Mouse (Mus musculus): ENCODE measurements around the gene Plgrkt. TPM values are rescaled to one million over a fixed set of nuclear protein-coding genes. Genes with fewer than 3 reads are reported as not detected.

Gene Plgrkt
- polyA plus RNA-seq, 1 experiment from 2014 or later: 28.9 TPM

DNA sequence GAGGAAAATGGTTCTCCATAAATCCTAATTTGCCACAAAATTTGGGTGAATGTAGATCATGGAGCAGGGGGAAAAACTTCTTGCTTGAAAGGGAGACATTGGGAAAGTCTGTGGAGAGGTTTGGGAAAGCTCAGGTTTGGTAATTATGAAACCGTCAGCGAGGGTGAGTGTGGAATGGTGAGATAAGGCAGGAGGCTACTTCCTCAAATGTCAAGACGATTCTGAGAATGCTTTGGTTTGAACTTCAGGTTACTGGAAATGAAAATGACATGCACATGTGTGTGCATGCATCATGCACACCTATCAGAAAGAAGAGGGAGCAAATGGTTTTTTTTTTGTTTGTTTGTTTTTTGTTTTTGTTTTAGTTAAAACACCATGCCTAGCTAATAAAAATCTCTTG is 33.3 kb upstream of the Plgrkt start:
- no peak for ATAC-seq (ENCODE audit: insufficient read depth)
- Histone ChIP-seq H3K4me1 (replicated peaks) (peaks cover 4% of the 10 kb centered on the region; the same call in 1 of the 2 replicates), H3K36me3 (replicated peaks) (no peaks in the 10 kb centered on the region), H3K9ac (no peak overlapping the region), H3K4me2 (no peak overlapping the region), H3K9me3 (replicated peaks) (no peaks in the 10 kb centered on the region), H3K4me3 (replicated peaks) (no peak overlapping the region), H3K27me3 (no peaks in the 10 kb centered on the region), H3K27ac (replicated peaks) (no peak overlapping the region)
- WGBS (ENCODE audit: insufficient replicate concordance): 15% methylated on average over 3 of the region's 3 CpGs

DNA sequence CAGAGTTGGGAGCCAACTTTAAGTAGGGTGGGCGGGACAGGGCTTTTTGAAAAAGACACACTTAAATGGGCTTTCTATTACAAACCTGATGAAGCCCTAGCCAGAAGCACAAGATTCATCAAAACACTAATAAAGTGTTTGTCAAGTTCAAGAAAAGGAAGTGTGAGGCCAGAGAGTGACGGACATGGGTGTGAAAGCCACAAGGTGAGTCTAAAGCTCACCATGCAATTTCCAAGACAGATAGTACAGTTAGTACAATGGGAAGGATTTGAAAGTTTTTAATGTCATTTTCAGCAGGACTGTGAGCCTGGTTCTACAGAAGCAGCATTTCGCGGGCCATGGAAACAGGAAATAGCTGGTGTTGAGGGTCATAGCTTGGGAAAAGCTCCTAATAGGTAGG is 32.6 kb upstream of the Plgrkt start:
- H3K4me2 ChIP-seq: no peak overlapping the region

DNA sequence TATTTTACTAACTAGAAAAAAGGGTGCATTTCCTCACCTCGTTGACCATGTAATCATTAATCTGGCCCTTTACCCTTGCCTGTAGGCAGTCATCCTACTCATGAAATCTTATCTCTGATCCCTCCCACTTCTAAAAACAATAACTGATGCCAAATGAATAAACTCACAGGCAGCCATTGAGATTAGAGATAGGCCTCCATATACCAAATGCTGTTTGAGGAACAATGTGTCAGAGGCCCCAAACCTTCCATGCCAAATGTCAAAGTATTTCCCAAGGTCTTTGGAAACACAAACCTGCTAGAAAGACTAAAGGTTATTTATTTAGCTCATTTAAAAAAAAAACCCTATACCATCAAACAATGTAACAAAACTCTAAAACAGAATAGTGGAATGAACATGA is 29.2 kb upstream of the Plgrkt start:
- Histone ChIP-seq H3K4me2 (no peak overlapping the region), H3K4me1 (replicated peaks) (peaks cover 4% of the 10 kb centered on the region; the same call in 1 of the 2 replicates), H3K4me3 (replicated peaks) (no peak overlapping the region), H3K27me3 (no peaks in the 10 kb centered on the region), H3K27ac (replicated peaks) (no peak overlapping the region), H3K9ac (no peak overlapping the region), H3K9me3 (replicated peaks) (no peaks in the 10 kb centered on the region), H3K36me3 (replicated peaks) (no peaks in the 10 kb centered on the region)
- 33% methylated on average over 1 of the region's 1 CpGs for WGBS (ENCODE audit: insufficient replicate concordance)
- no peak for ATAC-seq (ENCODE audit: insufficient read depth)

More for the DNA sequence above, 32.6 kb upstream of the Plgrkt start:
- H3K9ac ChIP-seq: no peak overlapping the region
- no peak for ATAC-seq (ENCODE audit: insufficient read depth)
- H3K36me3 ChIP-seq (replicated peaks): no peaks in the 10 kb centered on the region
- WGBS (ENCODE audit: insufficient replicate concordance): 41% methylated on average over 4 of the region's 4 CpGs
- no peaks in the 10 kb centered on the region for H3K27me3 ChIP-seq
- no peak overlapping the region for H3K27ac ChIP-seq (replicated peaks)
- no peak overlapping the region for H3K4me3 ChIP-seq (replicated peaks)
- H3K9me3 ChIP-seq (replicated peaks): no peaks in the 10 kb centered on the region
- H3K4me1 ChIP-seq (replicated peaks): peaks cover 4% of the 10 kb centered on the region; the same call in 1 of the 2 replicates

DNA sequence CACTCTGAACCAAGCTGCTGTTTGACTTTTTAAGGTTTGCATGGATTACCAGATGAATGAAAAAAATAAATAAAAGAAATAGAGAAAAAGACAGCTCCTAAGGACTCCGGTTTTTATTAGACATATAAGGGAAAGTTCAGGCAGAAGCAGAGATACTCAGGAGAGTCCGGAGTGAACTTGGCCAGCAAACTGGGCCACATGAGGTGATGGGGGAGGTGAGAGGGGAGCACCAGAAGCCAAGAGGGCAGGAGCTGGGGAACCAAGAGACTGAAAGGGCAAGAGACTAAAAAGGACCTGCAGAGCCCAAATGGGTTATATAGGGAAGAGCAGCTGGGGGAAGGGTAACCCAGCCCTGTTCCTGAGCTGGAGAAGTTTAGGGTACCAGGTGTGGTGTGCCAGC is 27.5 kb upstream of the Plgrkt start:
- no peak overlapping the region for H3K27ac ChIP-seq (replicated peaks)
- H3K4me2 ChIP-seq: no peak overlapping the region
- H3K9ac ChIP-seq: no peak overlapping the region
- H3K4me3 ChIP-seq (replicated peaks): no peak overlapping the region
- no peaks in the 10 kb centered on the region for H3K36me3 ChIP-seq (replicated peaks)
- no peaks in the 10 kb centered on the region for H3K9me3 ChIP-seq (replicated peaks)
- 0 out of 2 replicates have a peak, but pooled peaks cover 4% of the 10 kb centered on the region for H3K4me1 ChIP-seq (replicated peaks)
- 70% methylated on average over 2 of the region's 2 CpGs for whole genome bisulfite sequencing (ENCODE audit: insufficient replicate concordance)
- no peaks in the 10 kb centered on the region for H3K27me3 ChIP-seq
- no peak for ATAC-seq (ENCODE audit: insufficient read depth)

DNA sequence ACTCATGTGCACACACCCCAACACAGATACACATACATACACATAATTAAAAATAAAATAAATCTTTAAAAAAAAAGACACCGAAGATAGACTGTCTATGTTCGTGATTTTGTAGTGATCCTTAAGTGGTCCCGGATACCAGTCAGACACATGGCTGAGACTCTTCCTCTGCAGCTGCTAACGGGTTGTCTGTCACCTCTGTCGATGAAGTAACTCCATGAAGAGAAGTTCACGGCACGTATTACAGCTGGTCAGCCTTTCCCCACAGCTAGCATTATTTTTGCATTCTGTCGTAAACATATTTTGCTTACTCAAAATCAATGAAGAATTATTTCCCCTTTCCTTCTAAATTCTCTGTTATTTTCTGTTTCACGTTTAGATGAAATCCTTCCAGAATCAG is 26.1 kb upstream of the Plgrkt start:
- WGBS (ENCODE audit: insufficient replicate concordance): 70% methylated on average over 9 of the region's 9 CpGs
- no peak for ATAC-seq (ENCODE audit: insufficient read depth)
- Histone ChIP-seq H3K4me3 (replicated peaks) (no peak overlapping the region), H3K27ac (replicated peaks) (no peak overlapping the region), H3K4me2 (no peak overlapping the region), H3K36me3 (replicated peaks) (no peaks in the 10 kb centered on the region), H3K9ac (no peak overlapping the region), H3K9me3 (replicated peaks) (no peaks in the 10 kb centered on the region), H3K4me1 (replicated peaks) (0 out of 2 replicates have a peak, but pooled peaks cover 4% of the 10 kb centered on the region), H3K27me3 (no peaks in the 10 kb centered on the region)

DNA sequence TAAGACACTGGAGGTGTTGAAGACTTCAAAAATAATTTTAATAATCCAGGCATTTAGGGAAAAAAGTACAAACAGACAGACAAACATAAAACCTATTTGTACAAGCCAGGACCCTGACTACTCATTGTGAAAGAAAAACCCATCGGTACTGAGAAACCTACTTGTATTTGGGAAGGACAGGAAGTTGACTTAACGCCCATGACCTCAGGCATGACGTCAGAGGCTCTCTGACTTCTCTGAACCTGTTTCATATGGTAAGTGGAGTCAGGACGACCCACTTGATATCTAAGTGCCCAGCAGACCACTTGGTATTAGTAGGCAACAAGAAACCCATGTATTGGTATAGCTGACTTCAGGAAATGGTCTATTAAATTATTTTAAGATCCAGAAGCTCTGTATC is 24.1 kb upstream of the Plgrkt start:
- Histone ChIP-seq H3K27me3 (no peaks in the 10 kb centered on the region), H3K9me3 (replicated peaks) (no peaks in the 10 kb centered on the region), H3K9ac (no peak overlapping the region), H3K4me3 (replicated peaks) (no peak overlapping the region), H3K36me3 (replicated peaks) (no peaks in the 10 kb centered on the region), H3K4me1 (replicated peaks) (0 out of 2 replicates have a peak, but pooled peaks cover 2% of the 10 kb centered on the region), H3K27ac (replicated peaks) (no peak overlapping the region), H3K4me2 (no peak overlapping the region)
- ATAC-seq (ENCODE audit: insufficient read depth): no peak
- 46% methylated on average over 4 of the region's 4 CpGs for WGBS (ENCODE audit: insufficient replicate concordance)

DNA sequence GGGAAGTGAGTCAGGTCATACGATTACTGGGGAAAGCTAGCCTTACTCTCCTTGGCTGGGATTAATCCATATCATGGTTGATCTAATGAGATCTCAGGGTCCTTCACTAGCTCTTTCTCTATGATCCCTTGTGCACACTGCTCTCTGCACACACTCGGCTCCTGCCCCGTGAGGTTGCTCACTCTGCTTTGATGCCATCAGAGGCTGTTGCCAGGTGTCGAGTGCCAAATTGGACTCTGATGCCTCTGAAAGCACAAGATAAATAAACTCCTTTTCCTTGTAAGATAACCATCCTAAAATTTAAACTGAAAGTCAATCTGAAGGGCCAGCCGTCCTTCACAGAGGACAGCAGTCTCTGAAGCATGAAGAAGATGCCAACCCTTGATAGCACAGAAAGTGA is 23.3 kb upstream of the Plgrkt start:
- Histone ChIP-seq H3K27me3 (no peaks in the 10 kb centered on the region), H3K4me3 (replicated peaks) (no peak overlapping the region), H3K4me2 (no peak overlapping the region), H3K4me1 (replicated peaks) (no peaks in the 10 kb centered on the region), H3K27ac (replicated peaks) (no peak overlapping the region), H3K9ac (no peak overlapping the region), H3K36me3 (replicated peaks) (no peaks in the 10 kb centered on the region), H3K9me3 (replicated peaks) (no peaks in the 10 kb centered on the region)
- no peak for ATAC-seq (ENCODE audit: insufficient read depth)
- WGBS (ENCODE audit: insufficient replicate concordance): 50% methylated on average over 5 of the region's 5 CpGs

DNA sequence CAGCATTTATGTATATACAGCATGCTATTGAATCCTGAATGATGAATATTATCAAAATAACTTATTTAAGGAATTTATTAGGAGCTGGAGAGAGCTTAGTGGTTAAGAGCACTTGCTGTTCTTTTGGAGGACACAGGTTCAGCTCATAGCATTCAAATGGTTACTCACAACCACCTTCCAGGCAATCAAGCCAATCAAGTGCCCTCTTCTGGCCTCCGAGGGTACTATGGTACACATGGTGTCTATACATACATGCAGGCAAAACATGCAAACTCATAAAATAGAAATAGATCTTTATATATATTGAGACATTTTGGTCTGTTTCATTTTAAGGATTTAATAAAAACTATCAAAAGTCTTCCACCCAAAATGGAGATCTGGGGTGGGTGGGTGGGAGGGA is 21.6 kb upstream of the Plgrkt start:
- 0 out of 2 replicates have a peak, but pooled peaks cover 6% of the 10 kb centered on the region for H3K4me1 ChIP-seq (replicated peaks)
- no peaks in the 10 kb centered on the region for H3K9me3 ChIP-seq (replicated peaks)
- no peaks in the 10 kb centered on the region for H3K27me3 ChIP-seq
- H3K27ac ChIP-seq (replicated peaks): no peak overlapping the region
- 57% methylated on average over 1 of the region's 1 CpGs for WGBS (ENCODE audit: insufficient replicate concordance)
- H3K36me3 ChIP-seq (replicated peaks): no peaks in the 10 kb centered on the region
- H3K9ac ChIP-seq: no peak overlapping the region
- no peak overlapping the region for H3K4me3 ChIP-seq (replicated peaks)
- ATAC-seq (ENCODE audit: insufficient read depth): no peak
- no peak overlapping the region for H3K4me2 ChIP-seq

DNA sequence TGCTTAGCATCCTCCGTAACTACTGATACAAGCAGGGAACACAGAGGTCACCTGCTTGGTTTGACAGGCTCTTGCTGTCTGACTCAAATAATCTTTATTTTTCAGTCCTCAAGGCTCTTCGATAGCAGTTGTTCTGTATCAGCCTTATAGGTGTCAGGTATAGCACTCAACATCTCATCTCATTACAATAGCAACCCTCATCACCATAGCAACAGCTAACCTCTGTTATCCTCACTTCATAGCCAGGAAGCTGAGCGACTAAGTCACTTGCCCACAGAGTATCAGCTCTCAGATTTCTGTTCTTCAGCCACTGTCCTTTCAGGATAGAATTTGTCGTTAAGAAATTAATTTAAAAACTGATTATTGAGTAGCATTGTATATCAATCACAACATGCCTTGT is 18.6 kb upstream of the Plgrkt start:
- Histone ChIP-seq H3K36me3 (replicated peaks) (no peaks in the 10 kb centered on the region), H3K27ac (replicated peaks) (no peak overlapping the region), H3K9me3 (replicated peaks) (no peaks in the 10 kb centered on the region), H3K9ac (no peak overlapping the region), H3K27me3 (no peaks in the 10 kb centered on the region), H3K4me2 (no peak overlapping the region), H3K4me1 (replicated peaks) (0 out of 2 replicates have a peak, but pooled peaks cover 10% of the 10 kb centered on the region), H3K4me3 (replicated peaks) (no peak overlapping the region)
- WGBS (ENCODE audit: insufficient replicate concordance): 81% methylated on average over 4 of the region's 4 CpGs
- ATAC-seq (ENCODE audit: insufficient read depth): no peak

DNA sequence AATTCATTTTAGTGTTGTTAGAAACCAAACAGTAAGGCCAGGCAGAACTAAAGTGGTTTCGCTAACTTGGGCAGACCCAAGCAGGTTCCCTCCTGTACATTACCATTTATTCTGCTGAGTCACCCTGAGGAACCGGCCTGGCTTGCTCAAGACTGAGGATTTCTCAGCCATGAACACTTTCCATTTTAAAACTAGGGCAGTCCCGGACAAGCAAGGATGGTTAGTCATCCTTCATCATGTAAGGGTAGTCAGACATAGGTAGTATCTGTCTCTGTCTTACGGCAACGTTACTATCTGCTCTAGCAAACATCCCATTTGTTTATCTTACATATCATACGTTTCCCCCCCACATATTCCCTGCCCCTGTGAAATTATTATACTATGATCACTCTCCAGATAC is 17.8 kb upstream of the Plgrkt start:
- WGBS (ENCODE audit: insufficient replicate concordance): 35% methylated on average over 6 of the region's 6 CpGs
- Histone ChIP-seq H3K4me2 (no peak overlapping the region), H3K4me1 (replicated peaks) (0 out of 2 replicates have a peak, but pooled peaks cover 10% of the 10 kb centered on the region), H3K27ac (replicated peaks) (no peak overlapping the region), H3K27me3 (no peaks in the 10 kb centered on the region), H3K9ac (no peak overlapping the region), H3K4me3 (replicated peaks) (no peak overlapping the region), H3K36me3 (replicated peaks) (no peaks in the 10 kb centered on the region), H3K9me3 (replicated peaks) (no peaks in the 10 kb centered on the region)
- no peak for ATAC-seq (ENCODE audit: insufficient read depth)

DNA sequence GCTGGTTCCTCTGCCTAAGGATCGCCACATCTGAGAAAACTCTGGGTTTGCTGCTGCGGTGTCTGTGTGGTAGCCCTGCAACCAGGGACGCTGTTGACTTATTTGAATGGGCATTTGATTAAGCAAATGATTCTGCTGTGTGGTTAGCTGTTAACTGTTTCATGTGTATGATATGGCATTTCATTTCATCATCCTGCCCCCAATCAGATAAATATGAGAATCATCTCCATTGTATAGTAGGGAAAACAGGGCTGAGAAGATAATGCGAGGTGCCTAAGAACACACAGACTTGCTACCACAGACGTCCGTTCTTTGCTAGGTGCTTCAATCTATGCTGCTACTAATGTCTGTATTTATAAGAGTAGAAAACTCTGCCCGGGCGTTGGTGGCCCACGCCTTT is 17.2 kb upstream of the Plgrkt start:
- H3K4me3 ChIP-seq (replicated peaks): no peak overlapping the region
- H3K9me3 ChIP-seq (replicated peaks): no peaks in the 10 kb centered on the region
- no peak overlapping the region for H3K27ac ChIP-seq (replicated peaks)
- 0 out of 2 replicates have a peak, but pooled peaks cover 10% of the 10 kb centered on the region for H3K4me1 ChIP-seq (replicated peaks)
- 69% methylated on average over 9 of the region's 9 CpGs for WGBS (ENCODE audit: insufficient replicate concordance)
- H3K36me3 ChIP-seq (replicated peaks): no peaks in the 10 kb centered on the region
- H3K9ac ChIP-seq: no peak overlapping the region
- H3K27me3 ChIP-seq: no peaks in the 10 kb centered on the region
- H3K4me2 ChIP-seq: no peak overlapping the region
- ATAC-seq (ENCODE audit: insufficient read depth): no peak

DNA sequence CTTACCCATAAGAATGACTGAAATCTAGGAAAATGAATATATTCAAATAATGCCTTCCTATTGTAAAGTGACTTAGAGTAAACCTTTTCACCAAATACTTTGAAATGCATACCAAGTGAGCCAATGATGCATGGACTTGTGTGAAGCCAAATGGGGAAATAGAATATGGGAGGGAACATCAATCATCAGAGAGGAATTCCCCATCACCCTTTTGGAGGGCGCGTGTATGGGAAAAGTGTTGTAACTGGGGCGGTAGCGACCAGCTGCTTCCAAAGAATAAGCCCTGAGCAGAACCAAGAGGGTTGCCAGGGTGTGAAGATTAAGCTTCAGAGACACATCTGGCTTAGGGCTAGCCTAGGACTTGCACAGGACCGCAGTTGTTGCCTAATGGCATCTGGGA is 16.2 kb upstream of the Plgrkt start:
- H3K4me1 ChIP-seq (replicated peaks): 0 out of 2 replicates have a peak, but pooled peaks cover 10% of the 10 kb centered on the region
- ATAC-seq (ENCODE audit: insufficient read depth): no peak
- H3K9ac ChIP-seq: no peak overlapping the region
- no peaks in the 10 kb centered on the region for H3K36me3 ChIP-seq (replicated peaks)
- WGBS (ENCODE audit: insufficient replicate concordance): 77% methylated on average over 5 of the region's 5 CpGs
- no peaks in the 10 kb centered on the region for H3K27me3 ChIP-seq
- H3K4me2 ChIP-seq: no peak overlapping the region
- H3K27ac ChIP-seq (replicated peaks): no peak overlapping the region
- no peak overlapping the region for H3K4me3 ChIP-seq (replicated peaks)
- no peaks in the 10 kb centered on the region for H3K9me3 ChIP-seq (replicated peaks)

Measured in liver, embryonic 15.5 days (tissue).